Mouse (Mus musculus) retina, embryonic 14.5 days (tissue): ENCODE measurements around the gene Abca12.
A peak's percentile ranks its signal among the peaks of the same experiment; 100 is the strongest.

Source experiments
- DNase-seq: peaks from one replicate; pipeline ENCODE4 v3.0.0-alpha.2; 2015; ENCODE audit warnings: low spot score

Abca12 gene

DNA sequence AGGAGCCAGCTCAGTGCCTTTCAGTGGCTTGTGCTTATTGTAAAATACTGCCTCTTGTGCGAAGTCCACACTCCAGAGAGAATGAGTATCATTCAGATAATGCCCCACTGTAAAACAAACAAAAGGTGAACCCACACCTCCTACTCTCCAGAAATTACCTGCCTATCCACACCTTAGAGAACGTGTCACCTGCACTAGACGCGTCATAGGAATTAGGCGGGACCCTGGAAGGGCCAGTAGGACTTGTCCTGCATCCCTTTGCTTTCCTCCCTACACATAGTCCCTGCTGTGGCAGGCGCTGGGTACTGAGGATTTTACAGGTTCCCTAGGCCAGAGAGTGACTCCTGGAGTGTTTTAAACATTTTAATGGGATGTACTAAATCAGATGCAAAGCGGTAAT, at the start of gene Abca12:
Gene Abca12 (minus strand): TSS at position 101 of the 400 bp plus-strand sequence.
- DNase-seq, result no peak

DNA sequence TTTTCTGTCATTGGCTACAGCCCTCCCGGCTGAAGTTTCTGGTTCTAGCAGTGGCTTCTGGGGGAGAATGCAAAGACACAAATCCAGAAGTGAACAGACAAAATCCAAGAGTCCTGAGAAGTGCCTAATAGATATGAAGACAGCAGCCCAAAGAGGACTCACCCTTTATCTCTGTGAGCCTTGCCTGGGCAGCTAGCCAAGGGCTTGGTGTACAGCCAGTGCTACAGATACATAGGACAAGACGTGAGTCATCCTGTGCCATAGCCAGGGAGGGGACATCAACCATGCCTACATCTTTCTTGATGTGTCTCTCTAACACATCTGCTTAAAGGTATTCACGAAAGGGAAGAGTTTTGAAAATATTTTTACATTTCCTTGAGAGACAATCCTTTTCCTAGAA, 43.3 kb upstream of the Abca12 start:
- DNase-seq, result no peak

DNA sequence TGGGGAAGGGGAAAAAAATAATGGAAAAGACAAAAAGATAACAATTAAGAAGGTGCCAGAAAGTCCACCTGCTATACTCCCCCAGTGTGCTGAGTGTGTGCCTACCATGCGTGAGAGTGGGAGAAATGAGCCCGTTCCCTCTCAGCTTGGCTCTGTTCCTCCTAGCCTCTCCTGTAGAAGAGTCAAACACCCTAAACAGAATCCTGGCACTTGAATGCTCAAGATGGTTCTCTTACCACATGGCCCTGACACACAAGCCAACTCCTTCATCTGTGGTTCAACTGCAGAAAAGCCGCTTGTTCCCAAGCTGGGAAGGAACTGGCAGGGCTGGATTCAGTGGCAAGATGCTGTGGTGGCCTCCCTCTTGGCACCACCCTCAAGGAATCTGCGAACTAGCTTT, 32.7 kb upstream of the Abca12 start:
- no peak for DNase-seq

DNA sequence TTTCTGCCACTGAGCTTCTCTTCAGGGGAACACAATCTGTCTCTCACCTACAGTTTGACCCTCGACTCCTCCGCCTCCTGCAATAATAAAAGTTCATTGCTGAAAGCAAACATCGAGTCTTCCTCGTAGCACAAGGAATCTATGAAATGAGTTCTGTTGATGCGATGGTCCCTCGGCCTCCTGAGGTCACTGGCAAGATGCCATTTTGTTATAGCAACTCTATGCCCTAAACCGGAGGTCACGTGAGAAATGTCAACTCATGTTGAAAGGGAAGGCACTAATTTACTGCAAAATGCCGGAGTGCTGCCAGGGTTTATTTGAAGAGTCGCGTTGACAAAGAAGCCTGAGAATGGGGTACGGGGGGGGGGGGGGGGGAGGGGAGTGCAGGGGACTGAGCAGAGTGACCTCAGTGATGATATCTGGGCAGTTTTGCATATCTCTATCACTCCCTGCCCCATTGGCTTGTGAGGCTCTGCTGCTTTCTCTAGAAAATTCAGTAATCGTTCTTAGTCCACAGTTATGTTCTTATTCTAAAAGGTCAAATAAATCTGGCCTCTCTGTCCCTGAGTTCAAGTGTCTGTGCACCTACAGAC, 7.1 kb upstream of the Abca12 start:
- DNase-seq, result peak; percentile 50

DNA sequence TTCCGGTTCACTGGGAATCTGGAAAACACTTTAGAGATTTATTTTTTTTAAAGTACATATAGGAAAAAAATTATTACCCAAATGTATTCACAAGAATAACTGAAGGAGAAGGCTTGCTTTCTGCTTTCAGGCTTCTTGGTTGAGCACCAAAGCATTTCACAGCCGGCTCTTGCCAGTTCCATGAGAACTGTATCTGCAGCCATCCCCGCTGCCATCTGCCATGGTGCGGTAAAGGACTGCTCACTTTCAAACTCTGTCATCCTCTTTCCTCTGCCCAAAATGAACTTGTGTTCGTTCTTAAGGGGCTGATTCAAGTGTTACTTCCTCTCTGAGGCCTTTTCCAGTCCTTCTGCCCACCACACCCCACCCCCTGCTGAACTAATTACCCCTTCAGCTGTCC, 3.8 kb upstream of the Abca12 start:
- no peak for DNase-seq

DNA sequence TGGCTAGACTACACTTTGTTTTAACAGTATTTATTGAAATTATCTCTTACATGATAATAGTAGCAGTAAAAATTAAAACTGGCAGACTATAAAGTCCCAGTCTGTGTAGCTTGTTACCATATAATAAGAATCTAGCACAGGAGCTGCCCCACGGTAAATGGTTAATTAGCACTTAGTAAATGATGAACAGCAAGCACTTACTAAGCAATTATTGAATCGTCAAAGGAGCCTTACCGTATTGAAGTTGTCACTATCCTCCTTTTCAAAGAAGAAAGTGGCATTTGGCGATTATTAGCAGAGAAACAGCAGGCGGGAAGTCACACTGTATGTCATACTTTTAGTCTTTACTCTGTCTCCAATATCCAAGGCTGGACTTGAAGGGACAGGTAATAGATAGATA, 3.2 kb upstream of the Abca12 start:
- peak; percentile 8 for DNase-seq

DNA sequence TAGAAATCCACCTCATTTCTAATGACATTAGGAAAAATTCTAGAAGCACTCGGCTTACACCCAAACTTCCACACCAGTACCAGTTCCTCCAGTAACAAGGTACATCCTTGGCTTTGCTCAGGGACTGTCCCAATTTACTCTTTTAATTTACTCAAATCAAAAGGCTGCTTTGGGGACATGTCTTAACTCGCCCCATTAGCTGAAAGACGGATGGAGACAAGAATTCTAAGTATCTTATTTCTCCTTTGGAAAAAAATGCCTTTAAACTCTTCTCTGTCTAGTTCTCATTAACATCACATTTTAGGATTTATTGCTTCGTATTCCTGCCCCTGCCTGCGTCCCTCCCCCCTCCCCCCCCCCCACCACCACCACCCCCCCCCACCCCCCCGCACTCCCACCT, 626 bp downstream of the Abca12 start:
- no peak for DNase-seq

DNA sequence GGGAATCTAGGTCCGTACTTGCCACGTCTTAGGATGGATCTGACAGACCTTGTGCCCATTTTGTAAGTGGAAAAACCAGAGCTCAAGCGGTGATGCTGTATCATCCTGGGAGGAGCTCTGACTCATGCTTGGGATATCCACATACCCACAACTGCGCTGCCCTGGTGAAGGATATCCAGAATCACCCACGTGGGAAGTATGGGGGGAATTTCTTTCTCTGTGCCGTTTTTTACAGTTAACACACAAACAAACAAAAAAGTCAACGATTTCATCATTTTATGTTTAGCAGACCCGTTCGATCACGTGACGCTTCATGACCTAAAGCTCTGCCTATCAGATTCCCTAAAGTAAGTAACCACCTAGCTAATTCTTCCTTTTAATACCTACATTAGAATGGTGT, 1.6 kb downstream of the Abca12 start:
- no peak for DNase-seq

DNA sequence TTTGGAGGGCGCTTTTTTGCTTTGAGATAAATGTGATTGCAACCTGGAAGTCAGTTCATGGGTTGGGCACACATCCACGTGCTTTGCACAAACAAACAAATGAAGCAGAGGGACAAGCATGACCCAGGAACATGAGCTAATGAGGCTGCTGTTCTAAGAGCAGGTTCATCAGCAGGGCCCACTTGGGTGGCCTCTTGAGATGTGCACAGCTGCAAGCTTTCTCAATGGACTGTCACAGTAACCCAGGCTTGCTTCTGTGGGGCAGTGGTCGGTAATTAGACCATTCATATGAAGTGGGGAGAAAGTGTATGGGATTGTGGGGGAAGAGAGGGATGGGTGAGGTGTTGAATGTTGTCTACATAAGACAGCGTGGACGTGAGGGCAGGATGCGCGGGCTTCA, 7.0 kb downstream of the Abca12 start:
- peak; percentile 57 for DNase-seq

DNA sequence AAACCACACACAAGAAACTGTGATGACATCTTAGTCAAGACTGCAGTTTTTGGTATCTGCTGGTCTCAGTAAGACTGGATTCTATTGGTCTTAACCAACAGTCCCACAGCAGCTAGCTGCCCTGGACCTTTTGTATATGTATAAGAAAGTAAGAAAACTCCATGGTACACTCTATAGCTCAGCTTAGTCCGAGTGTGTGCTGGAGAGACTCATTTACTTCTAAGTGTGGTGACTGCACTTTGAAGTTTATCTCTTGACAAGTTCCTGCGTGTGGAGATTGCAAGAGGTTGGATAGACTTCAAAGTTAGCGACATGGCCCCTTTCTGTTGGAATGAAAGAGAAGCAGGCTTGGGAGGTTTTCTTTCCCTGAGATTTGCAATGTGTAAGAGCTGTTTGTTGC, 17.1 kb downstream of the Abca12 start:
- no peak for DNase-seq

DNA sequence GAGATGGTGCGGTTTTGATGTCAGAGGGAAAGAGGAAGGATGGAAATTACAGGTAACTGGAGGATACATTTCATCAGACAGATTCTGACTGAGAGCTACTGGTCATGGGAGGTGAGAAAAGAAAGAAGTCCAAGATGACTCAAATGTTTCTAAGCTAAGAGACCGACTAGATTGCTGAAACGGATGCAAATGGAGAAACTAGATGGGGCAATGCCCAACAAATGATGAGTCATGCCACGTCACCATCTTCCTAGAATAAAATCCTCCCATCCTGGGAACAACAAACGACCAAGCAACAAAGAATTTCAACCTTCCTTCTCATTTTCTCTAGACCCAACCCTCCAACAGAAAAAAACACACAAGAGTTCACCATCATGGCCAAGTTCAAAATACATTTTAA, 18.6 kb downstream of the Abca12 start:
- DNase-seq, result no peak

DNA sequence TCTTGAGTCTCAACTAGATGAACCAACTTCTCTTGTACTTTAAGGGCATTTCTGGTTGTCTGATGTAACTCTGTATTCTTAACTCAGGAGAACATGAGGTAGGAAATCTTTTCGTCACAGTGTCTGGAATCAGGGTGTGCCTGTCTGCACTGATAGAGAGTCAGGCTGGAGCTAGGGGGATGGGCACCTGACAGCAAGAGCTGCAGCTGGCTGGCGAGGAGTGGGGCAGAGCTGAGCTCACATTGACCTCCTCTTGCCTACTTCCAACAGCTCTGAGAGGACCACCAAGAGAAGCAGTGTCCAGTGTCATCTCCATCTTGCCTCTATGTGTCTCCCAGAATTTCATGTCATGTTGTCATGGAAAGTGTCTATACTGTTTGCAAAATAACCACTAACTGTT, 20.5 kb downstream of the Abca12 start:
- DNase-seq, result no peak

DNA sequence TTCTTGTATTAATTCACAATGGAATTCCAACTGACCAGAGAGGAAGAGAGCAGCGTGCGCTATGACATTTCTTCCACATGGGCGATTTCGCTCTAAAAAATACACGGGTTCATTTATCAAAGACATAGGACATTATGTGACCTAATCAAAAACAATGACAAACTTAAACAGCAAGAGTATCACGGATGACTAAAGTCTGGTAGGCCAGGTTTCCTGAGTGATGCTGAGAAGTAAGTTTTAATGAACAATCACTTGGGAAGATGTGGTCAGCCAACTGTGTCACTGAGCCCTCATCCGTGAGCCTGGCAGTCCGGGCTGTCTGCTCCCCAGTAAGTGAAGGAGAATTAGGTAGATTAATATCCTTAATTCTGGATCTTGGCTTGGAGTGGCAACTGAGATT, 21.2 kb downstream of the Abca12 start:
- peak; percentile 66 for DNase-seq

DNA sequence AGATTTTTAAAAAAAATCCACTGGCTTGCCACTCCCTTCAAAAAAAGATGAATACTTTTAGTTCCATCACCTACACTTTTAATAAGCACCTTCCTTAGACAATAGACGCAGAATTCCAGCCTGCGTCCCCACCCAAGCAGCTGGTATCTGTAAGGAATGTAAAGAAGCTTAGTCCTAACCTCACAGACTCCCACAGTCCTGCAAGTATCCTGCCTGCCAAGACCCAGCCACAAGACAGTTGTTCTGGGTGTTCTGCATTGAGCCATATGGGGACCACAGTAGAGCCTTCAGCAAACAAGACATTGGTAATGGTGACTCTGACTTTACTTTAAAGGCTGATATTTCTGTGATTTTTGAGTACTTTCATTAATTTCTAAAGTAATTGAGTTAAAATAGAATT, 22.2 kb downstream of the Abca12 start:
- DNase-seq, result no peak

DNA sequence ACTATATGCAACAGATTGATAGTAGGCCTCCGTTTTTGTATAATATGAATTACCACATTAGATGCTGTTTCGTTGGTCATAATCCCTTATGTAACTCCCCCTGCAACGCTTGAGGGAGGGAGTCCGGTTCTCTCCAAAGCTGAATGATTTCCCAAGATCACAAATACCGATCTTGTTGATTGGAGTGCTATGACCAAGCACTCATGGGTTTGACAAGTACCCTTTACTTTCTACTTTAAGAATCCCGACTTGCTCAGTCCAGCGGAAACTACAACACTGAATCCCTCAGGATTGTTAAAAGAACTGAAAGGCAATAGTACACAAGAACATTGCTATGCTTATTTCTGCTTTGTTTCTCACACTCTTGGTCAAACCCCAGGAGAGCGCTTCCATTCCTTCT, 28.1 kb downstream of the Abca12 start:
- DNase-seq, result no peak

DNA sequence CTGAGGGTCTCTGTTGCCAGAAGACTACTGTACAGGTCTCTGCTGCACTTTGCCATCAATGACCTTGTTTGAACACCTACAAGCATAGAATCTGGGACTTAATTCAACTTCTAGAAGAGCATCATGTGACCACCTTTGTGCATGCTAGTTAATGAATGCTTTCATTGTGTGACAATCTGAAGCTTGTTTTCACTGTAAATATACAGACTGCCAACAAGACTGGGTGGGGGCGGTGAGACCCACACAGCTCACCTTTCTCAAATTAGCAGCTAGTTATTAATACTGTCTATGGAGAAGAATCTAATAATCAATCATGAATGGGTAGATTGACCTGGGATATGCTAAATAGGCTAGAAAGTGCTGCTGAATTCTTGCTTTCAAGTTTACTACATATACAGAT, 30.6 kb downstream of the Abca12 start:
- DNase-seq, result no peak

DNA sequence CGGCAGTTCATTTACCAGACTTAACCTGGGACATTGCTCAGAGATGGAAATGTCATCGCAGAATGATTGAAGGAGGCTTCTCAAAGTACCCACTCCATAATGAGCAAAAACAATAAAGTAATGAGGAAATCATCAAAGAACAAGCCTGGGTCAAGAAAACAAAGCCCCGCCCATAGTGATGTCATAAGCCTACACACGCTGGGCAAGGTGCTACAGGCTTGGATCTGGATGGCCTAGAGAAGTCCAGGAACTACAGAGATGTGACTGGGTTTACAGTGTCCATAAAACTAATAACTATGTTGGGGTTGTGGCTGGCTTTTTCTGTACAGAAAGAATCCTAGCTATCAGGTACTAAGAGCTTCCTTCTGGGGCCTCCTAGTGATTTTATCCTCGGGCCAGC, 41.6 kb downstream of the Abca12 start:
- DNase-seq, result no peak

DNA sequence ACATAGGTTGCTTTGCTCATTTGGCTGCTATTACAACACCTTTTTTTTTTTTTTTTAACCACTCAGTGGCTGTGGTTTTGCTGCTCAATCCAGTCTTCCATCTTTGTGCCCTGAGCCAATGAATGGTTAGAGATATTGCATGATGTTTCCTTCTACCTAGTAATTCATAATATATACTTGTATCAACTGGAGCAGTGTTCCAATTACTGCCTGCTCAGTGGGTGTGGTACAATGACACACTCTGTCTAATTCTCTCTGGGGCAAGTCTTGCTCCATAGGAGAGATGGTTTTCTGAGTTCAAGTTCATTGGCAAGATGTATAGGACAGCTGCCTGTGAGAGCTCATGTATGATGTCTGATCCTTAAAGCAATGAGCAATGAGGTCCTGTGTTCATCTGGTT, 44.4 kb downstream of the Abca12 start:
- no peak for DNase-seq

DNA sequence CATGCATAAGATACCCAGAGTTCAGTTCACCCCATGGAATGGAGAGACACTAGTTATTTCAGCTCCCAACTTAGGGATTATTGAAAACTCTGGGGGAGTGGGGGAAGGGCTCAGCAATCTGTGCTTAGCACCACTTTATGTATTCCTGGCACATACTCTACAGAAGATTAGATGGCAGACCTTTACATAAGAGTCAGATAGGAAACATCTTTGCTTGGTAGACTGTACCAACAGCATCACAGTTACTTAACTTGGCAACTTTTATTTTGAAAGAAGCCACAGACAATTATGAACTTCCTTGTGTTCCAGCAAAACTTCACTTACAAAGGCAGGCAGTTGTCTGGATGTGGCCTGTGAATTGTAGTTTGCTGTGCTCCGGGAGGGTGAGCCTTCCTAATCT, 46.9 kb downstream of the Abca12 start:
- no peak for DNase-seq

DNA sequence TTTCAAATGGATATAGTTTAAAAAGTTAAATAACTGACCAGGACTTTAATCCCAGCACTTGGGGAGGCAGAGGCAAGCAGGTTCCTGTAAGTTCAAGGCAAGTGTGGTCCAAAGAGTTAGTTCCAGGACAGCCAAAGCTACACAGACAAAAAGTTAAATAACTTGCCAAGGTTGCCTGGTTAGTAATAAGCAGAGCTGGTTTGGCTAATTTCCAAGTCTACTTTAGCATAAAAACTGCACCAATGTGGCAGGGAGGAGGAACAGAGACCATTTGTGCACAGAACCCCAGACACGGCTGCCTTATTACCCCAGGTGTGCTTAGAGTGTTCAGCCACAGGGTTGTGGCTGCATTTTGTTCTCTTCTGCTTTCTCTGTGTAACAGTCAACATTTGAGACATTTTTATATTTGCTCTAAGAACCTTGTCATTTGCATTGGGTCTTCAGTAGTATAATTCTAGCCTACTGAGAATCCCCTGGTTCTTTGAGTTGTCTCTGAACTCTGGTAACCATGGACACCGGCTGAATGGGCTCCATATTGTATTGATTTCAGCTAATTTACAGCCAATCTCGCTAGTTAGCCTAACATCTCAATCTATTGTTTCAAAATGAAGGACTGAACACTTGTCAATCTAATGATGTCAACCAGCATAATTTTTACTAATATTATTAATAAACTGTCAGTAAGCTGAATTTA, 71.7 kb downstream of the Abca12 start:
- peak; percentile 10 for DNase-seq

DNA sequence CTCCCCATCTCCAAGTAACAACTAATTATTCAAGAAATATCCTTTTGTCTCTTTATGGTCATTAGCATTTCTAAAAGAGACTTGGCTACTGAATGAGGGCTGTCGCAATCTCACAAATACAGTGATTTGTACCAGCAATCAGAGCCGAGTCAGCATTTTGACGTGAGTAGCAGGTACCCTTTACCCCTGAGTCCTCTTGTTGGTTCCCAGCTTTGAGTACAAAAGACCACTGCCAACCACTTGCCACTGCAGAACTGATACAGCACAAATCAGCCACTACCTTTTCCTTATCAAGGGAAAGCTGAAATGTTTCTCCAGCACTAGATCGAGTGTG, 72.5 kb downstream of the Abca12 start:
- DNase-seq, result peak; percentile 22

DNA sequence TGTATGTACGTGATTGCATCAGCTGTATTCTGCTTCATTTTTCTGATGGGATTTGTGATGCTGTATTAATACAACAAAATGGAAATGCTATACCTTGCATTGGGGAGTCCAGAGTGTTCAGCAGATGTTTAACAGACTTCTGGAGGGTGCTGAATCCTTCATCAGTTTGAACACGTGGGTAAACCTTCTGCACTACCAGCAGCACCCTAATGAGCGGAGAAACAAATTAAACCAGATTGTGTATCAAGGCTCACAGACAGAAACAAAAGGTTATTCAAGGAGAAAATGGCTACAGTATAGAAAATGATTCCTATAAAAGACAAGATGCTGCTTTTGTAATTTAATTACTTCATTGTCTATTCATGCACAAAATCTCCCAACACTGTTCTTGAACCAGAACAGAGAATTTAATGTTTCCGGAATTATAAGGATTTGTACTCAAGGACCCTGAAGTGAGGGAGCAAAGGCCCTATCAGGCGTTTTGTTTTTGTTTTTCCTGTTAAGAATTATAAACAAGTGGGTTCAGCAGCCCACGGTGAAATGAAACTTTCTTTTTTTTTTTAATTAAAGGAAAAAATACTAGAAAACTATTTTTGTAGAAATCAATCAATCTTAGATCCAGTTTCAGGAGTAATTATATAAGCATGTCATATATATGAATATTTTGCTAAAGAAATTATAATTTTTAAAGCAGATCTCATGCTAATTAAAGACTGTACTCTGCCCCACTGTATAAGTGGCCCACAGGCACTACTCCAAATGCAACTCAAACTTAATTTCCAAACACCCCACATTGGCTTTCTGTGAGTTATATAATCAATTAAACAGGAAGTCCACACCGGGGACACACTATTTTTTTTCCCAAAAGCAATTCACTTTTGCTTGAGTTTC, 73.1 kb downstream of the Abca12 start:
- DNase-seq, result peak; percentile 46

DNA sequence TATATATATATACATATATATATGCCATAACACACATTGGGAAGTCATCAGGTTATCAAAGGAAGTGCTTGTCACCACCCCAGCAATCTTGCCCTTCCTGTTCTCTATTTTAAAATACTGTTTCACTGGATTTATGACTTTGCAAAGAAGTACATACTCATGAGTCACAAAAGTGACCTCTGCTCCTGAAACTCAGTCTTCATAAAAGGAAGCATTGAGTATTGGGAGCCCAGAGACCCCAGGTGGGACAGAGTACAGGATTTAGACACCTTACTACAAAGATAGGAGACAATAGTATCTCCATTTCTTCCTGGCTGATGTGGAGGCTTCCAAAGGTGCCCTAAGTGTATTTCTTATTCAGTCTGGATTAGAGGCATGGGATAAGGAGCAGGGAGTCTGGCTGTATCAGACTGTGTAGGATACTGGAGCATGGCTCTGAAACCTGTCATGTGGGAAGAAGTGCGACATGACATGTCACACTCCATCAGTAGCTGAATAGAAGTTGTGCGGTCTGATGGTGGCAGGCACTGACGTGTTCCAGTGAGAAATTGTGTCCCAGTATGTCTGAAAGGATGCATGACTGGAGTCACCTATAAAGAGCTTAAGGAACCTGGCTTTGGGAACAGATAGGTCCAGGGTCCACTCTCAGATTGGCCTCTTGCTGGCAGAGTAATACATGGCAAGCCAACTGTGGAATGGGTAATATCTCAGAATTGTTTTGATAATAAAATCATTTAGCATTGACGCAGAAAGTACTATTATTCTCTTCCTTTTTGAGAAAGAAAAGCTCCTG, 76.0 kb downstream of the Abca12 start:
- no peak for DNase-seq
